Mouse (Mus musculus): ENCODE data around the gene Il20ra. TPM values are rescaled to one million over a fixed set of nuclear protein-coding genes. Genes with fewer than 3 reads are reported as not detected.

The Il20ra gene
- polyA plus RNA-seq, 1 experiment from 2014 or later: 0.10 TPM

DNA sequence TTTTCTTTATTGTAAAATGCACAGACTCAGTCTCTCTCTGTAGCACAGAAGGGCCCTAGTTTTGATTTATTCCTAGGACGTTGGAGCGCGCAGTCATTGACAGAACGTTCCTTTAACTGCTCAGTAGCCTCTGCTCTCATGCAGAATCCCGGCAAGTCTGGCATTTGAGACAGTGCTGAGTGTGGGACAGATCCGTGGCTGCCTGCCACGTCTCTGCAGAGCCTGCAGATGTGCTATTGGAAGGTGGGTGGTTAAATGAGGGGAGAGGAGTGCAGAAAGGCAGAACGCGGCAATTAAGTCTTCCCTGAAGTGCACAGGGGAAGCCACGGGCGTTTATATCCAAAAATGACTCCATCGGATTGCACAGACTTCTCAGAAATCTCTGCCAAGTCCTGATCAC, 66.7 kb downstream of the Il20ra start:
- Histone ChIP-seq H3K9me3 (replicated peaks; ENCODE audit: control insufficient read depth, low read length) (no peaks in the 10 kb centered on the region), H3K27ac (replicated peaks; ENCODE audit: low read depth, low read length) (no peak overlapping the region), H3K27me3 (ENCODE audit: control insufficient read depth, insufficient read depth, low read length) (no peaks in the 10 kb centered on the region), H3K4me3 (ENCODE audit: low read depth, low read length) (no peak overlapping the region), H3K4me1 (ENCODE audit: control insufficient read depth, insufficient read depth, low read length) (no peaks in the 10 kb centered on the region), H3K36me3 (replicated peaks; ENCODE audit: control insufficient read depth, insufficient read depth, low read depth, low read length) (no peaks in the 10 kb centered on the region), H3K4me2 (ENCODE audit: low read depth, low read length) (no peak overlapping the region), H3K9ac (replicated peaks; ENCODE audit: low read length) (no peak overlapping the region)
- ATAC-seq (replicated peaks; ENCODE audit: insufficient number of reproducible peaks, low FRiP score, low TSS enrichment, low read depth) (no peak), DNase-seq (ENCODE audit: low spot score) (no peak)
- 85% methylated on average over 12 of the region's 12 CpGs for WGBS

DNA sequence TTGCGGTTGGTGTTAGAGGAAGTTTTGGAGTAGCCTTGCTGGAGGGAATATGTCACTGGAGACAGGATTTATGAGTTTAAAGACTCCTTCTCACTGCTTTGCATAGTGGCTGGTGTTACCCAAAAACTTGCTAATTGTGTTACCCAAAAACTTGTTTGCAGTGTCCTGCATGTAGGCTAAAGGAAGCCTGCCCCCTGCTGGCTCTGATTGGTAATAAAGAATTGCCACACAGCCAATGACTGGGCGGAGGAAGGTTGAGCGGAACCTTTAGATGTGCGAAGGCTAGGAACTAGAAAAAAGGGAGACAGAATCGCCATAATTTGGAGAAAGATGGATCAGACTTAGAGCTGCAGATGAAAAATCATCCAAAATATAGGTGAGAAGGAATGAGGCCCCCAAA, 69.0 kb downstream of the Il20ra start:
- DNase-seq (ENCODE audit: low spot score): peak; percentile 6

DNA sequence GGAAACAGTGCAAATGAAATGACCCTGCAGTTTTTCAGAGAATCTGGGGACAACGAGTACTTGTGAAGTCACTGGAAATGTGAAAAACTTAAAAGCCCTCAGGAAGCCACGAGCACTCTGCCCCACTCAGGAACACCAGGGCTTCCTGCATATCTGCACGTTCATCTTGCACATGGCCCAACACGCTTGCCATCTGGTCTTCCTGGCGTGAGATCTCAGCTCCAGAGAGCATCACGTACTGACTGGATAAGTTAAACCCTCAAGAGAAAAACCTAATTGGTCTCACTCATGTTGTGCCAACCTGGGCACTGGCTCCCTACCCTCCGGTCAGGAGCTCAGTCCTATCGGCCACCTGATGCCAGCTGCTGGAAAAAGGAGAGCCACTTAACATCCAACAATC, 82.6 kb downstream of the Il20ra start:
- no peak for DNase-seq (ENCODE audit: low spot score)
- no peak overlapping the region for H3K4me3 ChIP-seq (ENCODE audit: low read depth, low read length)
- no peaks in the 10 kb centered on the region for H3K27me3 ChIP-seq (ENCODE audit: control insufficient read depth, insufficient read depth, low read length)
- H3K9me3 ChIP-seq (replicated peaks; ENCODE audit: control insufficient read depth, low read length): no peaks in the 10 kb centered on the region
- 84% methylated on average over 8 of the region's 8 CpGs for WGBS
- H3K27ac ChIP-seq (replicated peaks; ENCODE audit: low read depth, low read length): no peak overlapping the region
- ATAC-seq (replicated peaks; ENCODE audit: insufficient number of reproducible peaks, low FRiP score, low TSS enrichment, low read depth): no peak
- H3K4me1 ChIP-seq (ENCODE audit: control insufficient read depth, insufficient read depth, low read length): no peaks in the 10 kb centered on the region
- H3K9ac ChIP-seq (replicated peaks; ENCODE audit: low read length): no peak overlapping the region
- H3K4me2 ChIP-seq (ENCODE audit: low read depth, low read length): no peak overlapping the region
- no peaks in the 10 kb centered on the region for H3K36me3 ChIP-seq (replicated peaks; ENCODE audit: control insufficient read depth, insufficient read depth, low read depth, low read length)

More for the DNA sequence above, 69.0 kb downstream of the Il20ra start:
- 83% methylated on average over 5 of the region's 5 CpGs for WGBS
- no peak overlapping the region for H3K4me2 ChIP-seq (ENCODE audit: low read depth, low read length)
- no peaks in the 10 kb centered on the region for H3K9me3 ChIP-seq (replicated peaks; ENCODE audit: control insufficient read depth, low read length)
- ATAC-seq (replicated peaks; ENCODE audit: insufficient number of reproducible peaks, low FRiP score, low TSS enrichment, low read depth): no peak
- no peaks in the 10 kb centered on the region for H3K36me3 ChIP-seq (replicated peaks; ENCODE audit: control insufficient read depth, insufficient read depth, low read depth, low read length)
- no peak overlapping the region for H3K4me3 ChIP-seq (ENCODE audit: low read depth, low read length)
- no peak overlapping the region for H3K27ac ChIP-seq (replicated peaks; ENCODE audit: low read depth, low read length)
- no peak overlapping the region for H3K9ac ChIP-seq (replicated peaks; ENCODE audit: low read length)
- H3K27me3 ChIP-seq (ENCODE audit: control insufficient read depth, insufficient read depth, low read length): no peaks in the 10 kb centered on the region
- no peaks in the 10 kb centered on the region for H3K4me1 ChIP-seq (ENCODE audit: control insufficient read depth, insufficient read depth, low read length)

DNA sequence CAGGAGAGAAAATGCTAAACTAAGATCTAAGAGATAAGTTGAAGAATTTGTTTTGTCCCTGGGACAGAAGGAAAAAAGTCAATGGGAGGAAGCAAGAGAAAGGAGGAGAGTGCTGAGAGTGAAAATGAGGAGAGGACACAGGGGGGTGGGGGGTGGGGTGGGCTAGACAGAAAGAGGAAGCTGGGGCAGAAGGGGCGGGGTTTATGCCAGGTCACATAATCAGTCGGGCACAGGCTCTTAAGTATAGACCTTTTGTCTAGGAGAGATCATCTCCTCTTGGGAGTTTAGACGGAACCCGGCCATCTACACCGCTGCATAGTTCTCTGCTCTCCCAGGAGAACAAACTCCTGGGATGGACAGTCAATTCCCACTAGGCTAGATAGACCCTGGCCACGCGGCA, 90.6 kb downstream of the Il20ra start:
- Histone ChIP-seq H3K9ac (replicated peaks; ENCODE audit: low read length) (no peak overlapping the region), H3K9me3 (replicated peaks; ENCODE audit: control insufficient read depth, low read length) (no peaks in the 10 kb centered on the region), H3K4me1 (ENCODE audit: control insufficient read depth, insufficient read depth, low read length) (no peaks in the 10 kb centered on the region), H3K4me2 (ENCODE audit: low read depth, low read length) (no peak overlapping the region), H3K27ac (replicated peaks; ENCODE audit: low read depth, low read length) (no peak overlapping the region), H3K4me3 (ENCODE audit: low read depth, low read length) (no peak overlapping the region), H3K27me3 (ENCODE audit: control insufficient read depth, insufficient read depth, low read length) (no peaks in the 10 kb centered on the region), H3K36me3 (replicated peaks; ENCODE audit: control insufficient read depth, insufficient read depth, low read depth, low read length) (no peaks in the 10 kb centered on the region)
- WGBS: 79% methylated on average over 7 of the region's 7 CpGs
- DNase-seq (ENCODE audit: low spot score) (no peak), ATAC-seq (replicated peaks; ENCODE audit: insufficient number of reproducible peaks, low FRiP score, low TSS enrichment, low read depth) (no peak)

DNA sequence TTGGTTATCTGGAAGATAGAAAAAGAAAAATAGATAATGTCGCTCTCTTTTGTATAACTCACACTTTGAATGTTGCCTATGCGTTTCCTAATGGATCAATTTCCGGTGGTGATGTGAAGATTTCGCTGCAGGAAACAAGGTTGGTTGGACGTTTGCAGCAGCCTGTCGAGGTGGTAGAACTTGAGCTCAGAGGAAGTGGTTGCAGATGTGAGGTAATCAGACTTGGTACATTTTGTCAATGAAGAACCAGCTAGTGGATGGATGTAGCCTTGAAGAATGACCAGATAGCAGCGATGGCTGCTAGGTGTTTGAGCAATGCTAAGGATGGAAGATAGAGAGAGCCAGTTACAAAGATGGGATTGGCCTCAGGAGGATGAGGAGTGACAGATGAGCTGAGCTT, 92.4 kb downstream of the Il20ra start:
- no peak overlapping the region for H3K9ac ChIP-seq (replicated peaks; ENCODE audit: low read length)
- WGBS: 79% methylated on average over 7 of the region's 7 CpGs
- H3K4me2 ChIP-seq (ENCODE audit: low read depth, low read length): no peak overlapping the region
- H3K36me3 ChIP-seq (replicated peaks; ENCODE audit: control insufficient read depth, insufficient read depth, low read depth, low read length): no peaks in the 10 kb centered on the region
- H3K27me3 ChIP-seq (ENCODE audit: control insufficient read depth, insufficient read depth, low read length): no peaks in the 10 kb centered on the region
- ATAC-seq (replicated peaks; ENCODE audit: insufficient number of reproducible peaks, low FRiP score, low TSS enrichment, low read depth) (no peak), DNase-seq (ENCODE audit: low spot score) (no peak)
- no peaks in the 10 kb centered on the region for H3K4me1 ChIP-seq (ENCODE audit: control insufficient read depth, insufficient read depth, low read length)
- H3K9me3 ChIP-seq (replicated peaks; ENCODE audit: control insufficient read depth, low read length): no peaks in the 10 kb centered on the region
- no peak overlapping the region for H3K27ac ChIP-seq (replicated peaks; ENCODE audit: low read depth, low read length)
- H3K4me3 ChIP-seq (ENCODE audit: low read depth, low read length): no peak overlapping the region

Other genes with a start within 250 kb of the Il20ra start
- gene Ifngr1, start 120.6 kb upstream of the Il20ra start, polyA plus RNA-seq (2014; fragmentation: Nextera tagmentation; extraction: Ambion mirVana): 33.8 and 35.0 TPM in 2 replicates
- not detected in 2 replicates for gene Il22ra2, start 90.6 kb upstream of the Il20ra start, polyA plus RNA-seq (2014; fragmentation: Nextera tagmentation; extraction: Ambion mirVana)
- 0.84 and 0.91 TPM in 2 replicates for gene Slc35d3, start 138.9 kb downstream of the Il20ra start, polyA plus RNA-seq (2014; fragmentation: Nextera tagmentation; extraction: Ambion mirVana)
- gene Pex7, start 195.1 kb downstream of the Il20ra start, polyA plus RNA-seq (2014; fragmentation: Nextera tagmentation; extraction: Ambion mirVana): 21.8 and 22.7 TPM in 2 replicates
- 1.5 and 1.6 TPM in 2 replicates for gene Map3k5, start 221.9 kb downstream of the Il20ra start, polyA plus RNA-seq (2014; fragmentation: Nextera tagmentation; extraction: Ambion mirVana)

Data from embryonic facial prominence, embryonic 11.5 days (tissue).